Mouse (Mus musculus) hindbrain, embryonic 11.5 days (tissue): ENCODE data around the gene Aebp2. TPM values are rescaled to one million over a fixed set of nuclear protein-coding genes. Genes with fewer than 3 reads are reported as not detected.

ENCODE experiments used
- ATAC-seq: fragments of 200-750 bp; cut with Nextera tagmentation; 2 replicates; pipeline ENCODE4 v1.8.0; 2017; ENCODE audit warnings: mild to moderate bottlenecking, moderate TSS enrichment, moderate library complexity; ENCODE audit not compliant: low FRiP score
- DNase-seq: peaks from one replicate; pipeline ENCODE4 v3.0.0-alpha.2; 2015; ENCODE audit warnings: low spot score
- H3K27ac ChIP-seq: fragments of 300-500 bp; sonication (generic); 2 replicates; pipeline ENCODE4 v1.5.1; 2014; ENCODE audit warnings: mild to moderate bottlenecking, low read depth, low read length
- H3K27me3 ChIP-seq: fragments of 300-500 bp; sonication (generic); 2 replicates; pipeline ENCODE4 v1.6.1; 2014; ENCODE audit warnings: mild to moderate bottlenecking, low read length, moderate library complexity, mixed read lengths; ENCODE audit not compliant: control insufficient read depth, insufficient read depth
- H3K36me3 ChIP-seq: fragments of 300-500 bp; sonication (generic); 2 replicates; pipeline ENCODE4 v1.6.1; 2014; ENCODE audit warnings: mild to moderate bottlenecking, low read length, moderate library complexity, mixed read lengths; ENCODE audit not compliant: control insufficient read depth, insufficient read depth
- H3K4me1 ChIP-seq: fragments of 300-500 bp; sonication (generic); replicated peaks from 2 replicates; pipeline ENCODE4 v1.6.1; 2014; ENCODE audit warnings: low read length, mixed read lengths; ENCODE audit not compliant: control insufficient read depth, insufficient read depth
- H3K4me2 ChIP-seq: fragments of 300-500 bp; sonication (generic); replicated peaks from 2 replicates; pipeline ENCODE4 v1.6.1; 2014; ENCODE audit warnings: mild to moderate bottlenecking, low read depth, low read length
- H3K4me3 ChIP-seq: fragments of 300-500 bp; sonication (generic); 2 replicates; pipeline ENCODE4 v1.5.1; 2014; ENCODE audit warnings: low read depth, low read length
- H3K9ac ChIP-seq: fragments of 300-500 bp; sonication (generic); 2 replicates; pipeline ENCODE4 v1.6.1; 2014; ENCODE audit warnings: low read depth, low read length
- H3K9me3 ChIP-seq: fragments of 300-500 bp; sonication (generic); 2 replicates; pipeline ENCODE4 v1.6.1; 2016; ENCODE audit warnings: low read length; ENCODE audit not compliant: control insufficient read depth
- WGBS: fragments of 180-500 bp; shearing (Covaris S2); extraction: QIAGEN DNeasy Blood & Tissue Kit; methylation state at CpG from one replicate; pipeline ENCODE4 v1.1.7; 2014; 5-methylcytosine and 5-hydroxymethylcytosine counted together
- polyA plus RNA-seq: library from polyadenylated mRNA; unstranded; fragments of >200 nt; fragmentation: Nextera tagmentation; extraction: Ambion mirVana; gene quantifications from 2 replicates; pipeline ENCODE4 v1.2.1, GENCODE M21; 2014

Aebp2 gene
- polyA plus RNA-seq, 1 experiment from 2014 or later = 18.9 TPM

GRCm38 (mm10) chr6:140706056-140706455 lies 83.6 kb downstream of the Aebp2 start:
- no peak overlapping the region for H3K4me2 ChIP-seq
- H3K9ac ChIP-seq = no peak overlapping the region
- ATAC-seq (no peak), DNase-seq (no peak)
- H3K36me3 ChIP-seq = no peaks in the 10 kb centered on the region
- H3K4me1 ChIP-seq = no peaks in the 10 kb centered on the region
- WGBS = 91% methylated on average over 5 of the region's 5 CpGs
- no peak overlapping the region for H3K4me3 ChIP-seq
- H3K9me3 ChIP-seq = no peaks in the 10 kb centered on the region
- no peaks in the 10 kb centered on the region for H3K27me3 ChIP-seq
- H3K27ac ChIP-seq = no peak overlapping the region

GRCm38 (mm10) chr6:140708059-140708458 lies 85.6 kb downstream of the Aebp2 start:
- 69% methylated on average over 10 of the region's 10 CpGs for WGBS
- H3K36me3 ChIP-seq = no peaks in the 10 kb centered on the region
- H3K4me3 ChIP-seq = no peak overlapping the region
- no peak for ATAC-seq
- no peak overlapping the region for H3K9ac ChIP-seq
- no peak overlapping the region for H3K27ac ChIP-seq
- no peaks in the 10 kb centered on the region for H3K4me1 ChIP-seq
- no peaks in the 10 kb centered on the region for H3K27me3 ChIP-seq
- no peaks in the 10 kb centered on the region for H3K9me3 ChIP-seq
- H3K4me2 ChIP-seq = no peak overlapping the region
- DNase-seq = no peak

- H3K4me2 ChIP-seq = no peak overlapping the region
- WGBS = 59% methylated on average over 6 of the region's 6 CpGs
- H3K36me3 ChIP-seq = no peaks in the 10 kb centered on the region
- ATAC-seq (0 out of 2 replicates have a peak, but pooled peaks have one; percentile 12), DNase-seq (no peak)
- no peaks in the 10 kb centered on the region for H3K27me3 ChIP-seq
- no peak overlapping the region for H3K27ac ChIP-seq
- H3K4me3 ChIP-seq = no peak overlapping the region
- H3K9me3 ChIP-seq = no peaks in the 10 kb centered on the region
- H3K9ac ChIP-seq = no peak overlapping the region
- H3K4me1 ChIP-seq = no peaks in the 10 kb centered on the region
These were observed 87.1 kb downstream of the Aebp2 start for GRCm38 (mm10) chr6:140709415-140710107.

- Histone ChIP-seq H3K27ac (no peak overlapping the region), H3K27me3 (no peaks in the 10 kb centered on the region), H3K4me1 (no peaks in the 10 kb centered on the region), H3K4me3 (no peak overlapping the region), H3K36me3 (no peaks in the 10 kb centered on the region), H3K9me3 (no peaks in the 10 kb centered on the region), H3K9ac (no peak overlapping the region), H3K4me2 (no peak overlapping the region)
- 8% methylated on average over 11 of the region's 11 CpGs for WGBS
- DNase-seq (peak; percentile 82), ATAC-seq (0 out of 2 replicates have a peak, but pooled peaks have one; percentile 50)
These were observed 90.3 kb downstream of the Aebp2 start for GRCm38 (mm10) chr6:140712754-140713153.

- Histone ChIP-seq H3K27me3 (no peaks in the 10 kb centered on the region), H3K4me3 (no peak overlapping the region), H3K36me3 (no peaks in the 10 kb centered on the region), H3K9me3 (no peaks in the 10 kb centered on the region), H3K27ac (no peak overlapping the region), H3K9ac (no peak overlapping the region), H3K4me1 (no peaks in the 10 kb centered on the region), H3K4me2 (no peak overlapping the region)
- ATAC-seq (peak; percentile 65), DNase-seq (peak; percentile 86)
- WGBS = 25% methylated on average over 10 of the region's 10 CpGs
These were observed 92.5 kb downstream of the Aebp2 start for GRCm38 (mm10) chr6:140714905-140715365.

- Histone ChIP-seq H3K4me2 (no peak overlapping the region), H3K4me3 (no peak overlapping the region), H3K27me3 (no peaks in the 10 kb centered on the region), H3K9me3 (no peaks in the 10 kb centered on the region), H3K9ac (no peak overlapping the region), H3K4me1 (no peaks in the 10 kb centered on the region), H3K27ac (no peak overlapping the region), H3K36me3 (no peaks in the 10 kb centered on the region)
- WGBS = 82% methylated on average over 10 of the region's 10 CpGs
- DNase-seq (no peak), ATAC-seq (no peak)
These were observed 99.6 kb downstream of the Aebp2 start for GRCm38 (mm10) chr6:140722058-140722457.

Other genes with a start within 250 kb of the Aebp2 start
- gene Plekha5, start 198.6 kb upstream of the Aebp2 start, polyA plus RNA-seq = 50.8 and 55.1 TPM in 2 replicates
- not detected in 2 replicates for gene Gm11077, start 106.6 kb downstream of the Aebp2 start, polyA plus RNA-seq